ENCODE assay signal across 8 mouse cellular contexts in the genomic region with DNA sequence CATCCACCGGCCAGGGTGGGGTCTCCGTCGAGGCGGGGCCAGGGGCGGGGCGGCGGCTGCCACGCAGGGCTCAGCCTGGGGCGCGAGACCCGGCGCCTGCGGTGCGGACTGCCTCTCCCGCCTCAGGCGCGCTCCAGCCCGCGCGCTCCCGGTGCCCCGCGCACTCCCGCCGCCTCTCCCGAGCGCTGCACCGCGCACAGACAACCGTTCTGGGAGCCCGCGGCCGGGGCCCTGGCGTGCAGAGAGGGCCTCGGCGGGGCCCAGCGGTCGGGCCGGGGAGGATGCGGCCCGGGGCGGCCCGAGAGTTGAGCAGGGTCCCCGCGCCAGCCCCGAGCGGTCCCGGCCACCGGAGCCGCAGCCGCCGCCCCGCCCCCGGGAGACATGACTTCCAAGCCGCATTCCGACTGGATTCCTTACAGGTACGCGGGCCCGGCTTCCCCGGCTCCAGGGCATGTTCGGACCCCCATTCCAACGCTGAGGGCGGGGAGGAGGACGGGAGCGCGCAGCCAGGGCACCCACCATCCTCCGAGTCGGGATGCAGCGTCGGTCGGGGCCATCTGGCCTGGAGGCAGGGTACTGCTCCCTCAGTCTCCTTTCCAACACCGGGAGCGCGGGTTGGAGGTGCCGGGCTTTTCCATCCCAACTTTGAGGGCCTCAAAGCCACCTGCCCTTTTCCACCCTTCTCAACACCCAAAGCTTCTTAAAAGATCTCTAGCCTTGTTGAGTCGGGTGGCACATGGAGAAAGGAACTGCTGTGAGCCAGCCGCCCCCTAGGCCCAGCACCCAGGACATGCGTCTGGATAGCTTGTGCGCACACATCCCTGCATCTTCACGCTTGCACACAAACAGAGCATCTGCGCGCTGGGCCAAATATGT.
A peak's percentile ranks its signal among the peaks of the same experiment; 100 is the strongest.
DNase-seq lines count a peak whose midpoint lies in the region; ATAC-seq lines count a peak whose summit lies in the region.

No protein-coding gene starts in this region.

- intact Hi-C loops in heart, postnatal 25 days (cut with DNase I), result no loop called here

- H3K9ac ChIP-seq in heart, embryonic 15.5 days, result peak overlapping the region; percentile 38
- H3K9ac ChIP-seq in intestine, embryonic 14.5 days (ENCODE audit: low read length), result peak overlapping the region; percentile 51
- peak overlapping the region; percentile 86 for H3K9ac ChIP-seq in midbrain, embryonic 15.5 days

- H3K4me2 ChIP-seq in heart, embryonic 15.5 days, result peak overlapping the region; percentile 76
- peak overlapping the region; percentile 87 for H3K4me2 ChIP-seq in intestine, embryonic 14.5 days (ENCODE audit: low read length)
- peak overlapping the region; percentile 81 for H3K4me2 ChIP-seq in midbrain, embryonic 15.5 days

- no peak for DNase-seq in heart, postnatal 25 days (ENCODE audit: low spot score)
- peak; percentile 42 for DNase-seq in R1 (ENCODE audit: low read depth, low spot score)
- peak; percentile 72 for DNase-seq in embryo, embryonic 11 days
- DNase-seq in intestine, embryonic 14.5 days (ENCODE audit: low spot score), result peak; percentile 76
- no peak for DNase-seq in c-Kit-positive CD71-positive TER-119-positive erythroid progenitor cells, embryonic 14.5 days (ENCODE audit: low spot score)

- peaks cover 68% of the 10 kb centered on the region for H3K27me3 ChIP-seq in heart, embryonic 15.5 days
- H3K27me3 ChIP-seq in intestine, embryonic 14.5 days (replicated peaks; ENCODE audit: control insufficient read depth, insufficient read depth, low read length), result peaks cover 44% of the 10 kb centered on the region
- H3K27me3 ChIP-seq in midbrain, embryonic 15.5 days (replicated peaks), result peaks cover 7% of the 10 kb centered on the region; the same call in 1 of the 2 replicates

- no peak overlapping the region for H3K27ac ChIP-seq in heart, embryonic 15.5 days
- no peak overlapping the region for H3K27ac ChIP-seq in intestine, embryonic 14.5 days (ENCODE audit: low read depth)
- peak overlapping the region; percentile 93 for H3K27ac ChIP-seq in midbrain, embryonic 15.5 days

- peaks cover 3% of the 10 kb centered on the region for H3K4me1 ChIP-seq in heart, embryonic 15.5 days (replicated peaks)
- H3K4me1 ChIP-seq in intestine, embryonic 14.5 days (replicated peaks; ENCODE audit: control insufficient read depth, insufficient read depth, low read length), result no peaks in the 10 kb centered on the region
- peaks cover 44% of the 10 kb centered on the region for H3K4me1 ChIP-seq in midbrain, embryonic 15.5 days

- H3K4me3 ChIP-seq in heart, embryonic 15.5 days, result peak overlapping the region; percentile 52
- H3K4me3 ChIP-seq in intestine, embryonic 14.5 days (ENCODE audit: low read depth, low read length), result peak overlapping the region; percentile 56
- H3K4me3 ChIP-seq in midbrain, embryonic 15.5 days, result peak overlapping the region; percentile 67

- peak; percentile 45; the same call in 1 of the 2 replicates for ATAC-seq in heart, embryonic 15.5 days (replicated peaks; ENCODE audit: insufficient number of reproducible peaks, insufficient read depth, low FRiP score, low read depth)
- peak; percentile 77 for ATAC-seq in intestine, embryonic 14.5 days (replicated peaks; ENCODE audit: low FRiP score, low TSS enrichment, low read depth)
- peak; percentile 71 for ATAC-seq in midbrain, embryonic 15.5 days (replicated peaks)
- no peak for ATAC-seq in megakaryocyte, adult 5-6 weeks (ENCODE audit: poor library complexity, severe bottlenecking)

- H3K36me3 ChIP-seq in heart, embryonic 15.5 days, result no peaks in the 10 kb centered on the region
- no peaks in the 10 kb centered on the region for H3K36me3 ChIP-seq in intestine, embryonic 14.5 days (ENCODE audit: control insufficient read depth, insufficient read depth, low read length)
- no peaks in the 10 kb centered on the region for H3K36me3 ChIP-seq in midbrain, embryonic 15.5 days (replicated peaks)

- WGBS in heart, embryonic 15.5 days, result 1% methylated on average over 80 of the region's 82 CpGs
- WGBS in intestine, embryonic 14.5 days, result 1% methylated on average over 70 of the region's 82 CpGs
- under 1% methylated on average over 80 of the region's 82 CpGs for WGBS in midbrain, embryonic 15.5 days

- H3K9me3 ChIP-seq in heart, embryonic 15.5 days (replicated peaks), result no peaks in the 10 kb centered on the region
- no peaks in the 10 kb centered on the region for H3K9me3 ChIP-seq in intestine, embryonic 14.5 days (ENCODE audit: control insufficient read depth, low read length)
- no peaks in the 10 kb centered on the region for H3K9me3 ChIP-seq in midbrain, embryonic 15.5 days

Comparison
In these comparisons a context has a peak if more than half of its experiments do, and no peak if none do; other contexts are left out.
1. DNase-seq: peak in R1 (single experiment), embryo, embryonic 11 days (single experiment) and intestine, embryonic 14.5 days (single experiment); none in heart, postnatal 25 days (single experiment) and c-Kit-positive CD71-positive TER-119-positive erythroid progenitor cells, embryonic 14.5 days (single experiment).
2. Peak in every context shown above with its lines, with median percentiles within 50 percentile points of each other: H3K4me2 ChIP-seq, H3K4me3 ChIP-seq and H3K9ac ChIP-seq.